Mouse (Mus musculus): ENCODE results near the gene Cox8a. TPM values are rescaled to one million over a fixed set of nuclear protein-coding genes. Genes with fewer than 3 reads are reported as not detected.

Gene Cox8a
- polyA plus RNA-seq (2012; fragmentation: generic; extraction: Trizol): 1,000 to 10,000 TPM; 1,138 to 1,402 TPM

GRCm38 (mm10) chr19:7217162-7217925, at the start of gene Cox8a:
Cox8a (minus strand) TSS chr19:7217616.

GRCm38 (mm10) chr19:7240782-7241690, 23.6 kb upstream of the Cox8a start, which contains the start of gene Naa40:
Naa40 (minus strand) TSS chr19:7241183.

GRCm38 (mm10) chr19:7205753-7206736, 11.4 kb downstream of the Cox8a start, which contains the start of gene Otub1:
Otub1 (minus strand) TSS chr19:7206316.

Other genes starting within 250 kb of the Cox8a start
- gene Ppp1r14b, start 242.6 kb downstream of the Cox8a start, polyA plus RNA-seq (2012; fragmentation: generic; extraction: Trizol): 1,000 to 10,000 TPM in 1 of 2 experiments, 100 to 1,000 TPM in 1; 321 to 1,838 TPM
- 10 to 100 TPM; 14.8 to 39.5 TPM for gene Plcb3, start 241.1 kb downstream of the Cox8a start, polyA plus RNA-seq (2012; fragmentation: generic; extraction: Trizol)
- gene Fkbp2, start 237.1 kb downstream of the Cox8a start, polyA plus RNA-seq (2012; fragmentation: generic; extraction: Trizol): 100 to 1,000 TPM; 263 to 273 TPM
- 100 to 1,000 TPM in 1 of 2 experiments, 10 to 100 TPM in 1; 97.7 to 101 TPM for gene Vegfb, start 230.0 kb downstream of the Cox8a start, polyA plus RNA-seq (2012; fragmentation: generic; extraction: Trizol)
- 10 to 100 TPM; 23.6 to 59.0 TPM for gene Dnajc4, start 225.0 kb downstream of the Cox8a start, polyA plus RNA-seq (2012; fragmentation: generic; extraction: Trizol)
- gene Nudt22, start 221.5 kb downstream of the Cox8a start, polyA plus RNA-seq (2012; fragmentation: generic; extraction: Trizol): 10 to 100 TPM; 31.2 to 50.1 TPM
- gene Trpt1, start 221.5 kb downstream of the Cox8a start, polyA plus RNA-seq (2012; fragmentation: generic; extraction: Trizol): 10 to 100 TPM in 1 of 2 experiments, 1 to 10 TPM in 1; 9.2 to 18.4 TPM
- gene Fermt3, start 198.1 kb downstream of the Cox8a start, polyA plus RNA-seq (2012; fragmentation: generic; extraction: Trizol): under 1 TPM; 0.14 to 0.52 TPM
- 100 to 1,000 TPM; 158 to 173 TPM for gene Stip1, start 177.6 kb downstream of the Cox8a start, polyA plus RNA-seq (2012; fragmentation: generic; extraction: Trizol)
- gene Macrod1, start 160.8 kb downstream of the Cox8a start, polyA plus RNA-seq (2012; fragmentation: generic; extraction: Trizol): 10 to 100 TPM; 11.8 to 33.4 TPM
- gene Flrt1, start 111.9 kb downstream of the Cox8a start, polyA plus RNA-seq (2012; fragmentation: generic; extraction: Trizol): 1 to 10 TPM in 1 of 2 experiments, under 1 TPM in 1; 0.02 to 1.1 TPM
- 100 to 1,000 TPM; 165 TPM for gene Otub1, start 11.3 kb downstream of the Cox8a start, polyA plus RNA-seq (2012; fragmentation: generic; extraction: Trizol)
- 10 to 100 TPM in 1 of 2 experiments, 1 to 10 TPM in 1; 3.9 to 12.4 TPM for gene Naa40, start 23.6 kb upstream of the Cox8a start, polyA plus RNA-seq (2012; fragmentation: generic; extraction: Trizol)
- gene Rcor2, start 49.7 kb upstream of the Cox8a start, polyA plus RNA-seq (2012; fragmentation: generic; extraction: Trizol): 10 to 100 TPM; 10.0 to 19.3 TPM
- 10 to 100 TPM; 15.9 to 38.9 TPM for gene Mark2, start 124.2 kb upstream of the Cox8a start, polyA plus RNA-seq (2012; fragmentation: generic; extraction: Trizol)
- 10 to 100 TPM; 16.9 to 20.6 TPM for gene Spindoc, start 165.4 kb upstream of the Cox8a start, polyA plus RNA-seq (2012; fragmentation: generic; extraction: Trizol)
- 10 to 100 TPM in 1 of 2 experiments, 1 to 10 TPM in 1; 4.4 to 38.3 TPM for gene 2700081O15Rik, start 200.0 kb upstream of the Cox8a start, polyA plus RNA-seq (2012; fragmentation: generic; extraction: Trizol)